Mouse (Mus musculus) frontal cortex, adult 2 months (tissue): Measurements from ENCODE around the gene Ppp2r5e. TPM values are rescaled to one million over a fixed set of nuclear protein-coding genes. Genes with fewer than 3 reads are reported as not detected.
A peak's percentile ranks its signal among the peaks of the same experiment; 100 is the strongest.

Experiments
- DNase-seq, 2 experiments: peaks; one replicate each; pipeline ENCODE4 v3.0.0; 2022; ENCODE audit warnings: low spot score in 1 of 2; ENCODE audit errors: extremely low spot score in 1 of 2
- polyA plus RNA-seq: library from polyadenylated mRNA; depleted of rRNA; stranded (reverse); fragments of >200 nt; gene quantifications from 2 replicates; pipeline ENCODE4 v1.2.3, GENCODE M21; 2012

Ppp2r5e gene
- polyA plus RNA-seq, 1 experiment: 40.9 TPM

GRCm38 (mm10) chr12:75539228-75539627, 56.8 kb downstream of the Ppp2r5e start:
- no peak for DNase-seq

- DNase-seq: no peak
Measured at GRCm38 (mm10) chr12:75537673-75538423, 58.2 kb downstream of the Ppp2r5e start.

- no peak for DNase-seq
Measured at GRCm38 (mm10) chr12:75537019-75537672, 58.9 kb downstream of the Ppp2r5e start.

- no peak for DNase-seq
Measured at GRCm38 (mm10) chr12:75536566-75536965, 59.5 kb downstream of the Ppp2r5e start.

- no peak for DNase-seq
Measured at GRCm38 (mm10) chr12:75533145-75533544, 62.9 kb downstream of the Ppp2r5e start.

- no peak for DNase-seq
Measured at GRCm38 (mm10) chr12:75531895-75532294, 64.2 kb downstream of the Ppp2r5e start.

- DNase-seq: no peak
Measured at GRCm38 (mm10) chr12:75528857-75529808, 66.9 kb downstream of the Ppp2r5e start.

- DNase-seq: no peak
Measured at GRCm38 (mm10) chr12:75528300-75528699, 67.7 kb downstream of the Ppp2r5e start.

- no peak for DNase-seq
Measured at GRCm38 (mm10) chr12:75524199-75524598, 71.8 kb downstream of the Ppp2r5e start.

- DNase-seq: no peak
Measured at GRCm38 (mm10) chr12:75522931-75523330, 73.1 kb downstream of the Ppp2r5e start.

- no peak for DNase-seq
Measured at GRCm38 (mm10) chr12:75522360-75522759, 73.7 kb downstream of the Ppp2r5e start.

GRCm38 (mm10) chr12:75520395-75520794, 75.7 kb downstream of the Ppp2r5e start:
- no peak for DNase-seq

- peak in 1 of 2 experiments; percentile 48 for DNase-seq
Measured at GRCm38 (mm10) chr12:75519181-75519940, 76.7 kb downstream of the Ppp2r5e start.

GRCm38 (mm10) chr12:75515301-75515906, 80.6 kb downstream of the Ppp2r5e start:
- no peak for DNase-seq

GRCm38 (mm10) chr12:75511520-75511919, 84.5 kb downstream of the Ppp2r5e start:
- no peak for DNase-seq

- DNase-seq: no peak
Measured at GRCm38 (mm10) chr12:75504991-75505650, 90.9 kb downstream of the Ppp2r5e start.

- no peak for DNase-seq
Measured at GRCm38 (mm10) chr12:75502664-75503063, 93.4 kb downstream of the Ppp2r5e start.

GRCm38 (mm10) chr12:75497698-75498097, 98.3 kb downstream of the Ppp2r5e start:
- DNase-seq: no peak

- no peak for DNase-seq
Measured at GRCm38 (mm10) chr12:75495636-75496035, 100.4 kb downstream of the Ppp2r5e start.
